Mouse (Mus musculus): ENCODE measurements around the gene Etv5. TPM values are rescaled to one million over a fixed set of nuclear protein-coding genes. Genes with fewer than 3 reads are reported as not detected.

Gene Etv5
- 30.2 and 31.1 TPM in 2 replicates for polyA plus RNA-seq (2015; fragmentation: Nextera tagmentation; extraction: Ambion mirVana)

DNA sequence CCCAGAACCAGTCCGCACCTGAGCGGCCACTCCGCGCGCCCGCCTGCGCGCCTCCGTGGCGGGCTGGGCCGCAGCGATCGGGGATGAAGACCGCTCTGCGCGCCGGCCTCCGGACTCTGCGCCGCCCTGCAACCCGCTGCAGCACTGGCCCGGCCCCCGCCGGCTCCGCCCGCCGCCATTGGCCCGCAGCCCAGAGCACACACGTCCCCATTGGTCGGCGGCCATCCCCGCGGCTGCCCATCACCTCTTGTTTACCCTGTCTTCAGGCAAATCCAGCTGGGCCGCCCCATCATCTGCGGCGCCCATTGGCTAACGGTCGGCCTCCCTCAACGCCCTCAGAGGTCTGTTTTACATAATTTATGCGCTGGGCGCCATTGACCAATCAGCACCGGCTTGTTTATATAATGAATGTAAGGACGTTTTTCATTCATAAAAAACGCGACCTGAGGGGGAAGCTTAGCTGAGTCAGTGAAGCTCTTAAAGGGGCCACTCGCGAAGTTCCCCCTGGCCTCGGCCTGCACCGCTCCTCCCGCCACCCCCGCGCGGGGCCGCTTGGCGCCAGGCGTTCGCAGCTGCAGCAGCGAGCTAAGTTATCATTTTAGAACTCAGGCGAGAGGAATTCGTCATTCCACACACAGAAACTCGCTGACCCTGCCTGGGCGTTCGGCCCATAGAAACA lies at the start of gene Etv5:
Gene Etv5 (minus strand): TSS at position 221 of the 679 bp plus-strand sequence.
- WGBS, result under 1% methylated on average over 54 of the region's 63 CpGs
- ATAC-seq (ENCODE audit: insufficient number of reproducible peaks, insufficient read depth, low FRiP score, low TSS enrichment, low read depth), result peak; percentile 98
- peak within 1 kb of the TSS; percentile 94 for H3K4me2 ChIP-seq
- peaks cover 33% of the 10 kb centered on the region for H3K4me1 ChIP-seq
- no peaks in the 10 kb centered on the region for H3K9me3 ChIP-seq
- H3K9ac ChIP-seq, result peak within 1 kb of the TSS; percentile 83
- peaks cover 17% of the 10 kb centered on the region for H3K27me3 ChIP-seq
- peak within 1 kb of the TSS; percentile 87 for H3K27ac ChIP-seq
- no peaks in the 10 kb centered on the region for H3K36me3 ChIP-seq
- H3K4me3 ChIP-seq, result peak within 1 kb of the TSS; percentile 79

DNA sequence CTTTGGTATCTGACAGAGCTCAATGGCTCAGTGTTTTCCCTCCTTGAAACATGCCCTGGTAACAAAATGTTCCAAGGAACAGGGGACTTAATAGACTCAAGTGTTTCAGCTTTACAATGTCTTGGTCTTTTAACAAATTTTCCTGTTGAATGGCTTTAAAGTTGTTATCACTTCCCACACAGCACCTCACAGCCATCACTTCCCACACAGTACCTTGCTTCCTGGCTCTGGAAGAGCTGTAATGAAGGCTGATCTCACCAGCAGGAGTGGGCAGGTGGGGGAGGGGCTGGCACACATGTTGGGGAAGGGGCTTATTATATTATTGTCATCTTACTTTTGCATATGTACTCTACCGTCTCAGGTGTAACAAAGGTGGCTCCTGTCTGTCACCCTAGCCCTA lies 44.4 kb upstream of the Etv5 start:
- no peaks in the 10 kb centered on the region for H3K36me3 ChIP-seq
- H3K4me1 ChIP-seq, result no peaks in the 10 kb centered on the region
- no peak overlapping the region for H3K4me3 ChIP-seq
- ATAC-seq (ENCODE audit: insufficient number of reproducible peaks, insufficient read depth, low FRiP score, low TSS enrichment, low read depth), result no peak
- no peak overlapping the region for H3K9ac ChIP-seq
- 79% methylated on average over 1 of the region's 1 CpGs for WGBS
- no peak overlapping the region for H3K27ac ChIP-seq
- H3K9me3 ChIP-seq, result no peaks in the 10 kb centered on the region
- no peak overlapping the region for H3K4me2 ChIP-seq
- no peaks in the 10 kb centered on the region for H3K27me3 ChIP-seq

DNA sequence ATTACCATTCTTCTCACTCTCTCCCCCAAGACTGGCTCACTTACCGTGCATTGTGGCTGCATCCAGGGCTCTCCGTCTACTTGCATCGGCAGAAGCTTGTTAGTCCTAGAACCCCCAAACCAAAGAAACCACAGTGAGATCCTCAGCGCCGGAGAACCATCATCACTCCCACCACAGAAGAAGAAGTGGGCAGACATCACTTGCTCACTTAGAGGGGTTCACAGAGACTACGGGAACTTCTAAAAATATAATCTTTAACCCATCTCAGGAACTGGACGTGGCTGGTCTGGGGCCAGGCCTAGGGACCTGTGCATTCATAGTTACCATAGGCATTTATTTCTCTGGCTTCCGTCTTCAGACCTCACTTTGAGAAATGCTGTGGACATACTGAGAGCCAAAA lies 39.8 kb upstream of the Etv5 start:
- Histone ChIP-seq H3K9ac (no peak overlapping the region), H3K27me3 (no peaks in the 10 kb centered on the region), H3K4me3 (no peak overlapping the region), H3K9me3 (no peaks in the 10 kb centered on the region), H3K36me3 (no peaks in the 10 kb centered on the region), H3K4me2 (no peak overlapping the region), H3K4me1 (no peaks in the 10 kb centered on the region), H3K27ac (no peak overlapping the region)
- ATAC-seq (ENCODE audit: insufficient number of reproducible peaks, insufficient read depth, low FRiP score, low TSS enrichment, low read depth), result no peak
- 89% methylated on average over 8 of the region's 8 CpGs for WGBS

DNA sequence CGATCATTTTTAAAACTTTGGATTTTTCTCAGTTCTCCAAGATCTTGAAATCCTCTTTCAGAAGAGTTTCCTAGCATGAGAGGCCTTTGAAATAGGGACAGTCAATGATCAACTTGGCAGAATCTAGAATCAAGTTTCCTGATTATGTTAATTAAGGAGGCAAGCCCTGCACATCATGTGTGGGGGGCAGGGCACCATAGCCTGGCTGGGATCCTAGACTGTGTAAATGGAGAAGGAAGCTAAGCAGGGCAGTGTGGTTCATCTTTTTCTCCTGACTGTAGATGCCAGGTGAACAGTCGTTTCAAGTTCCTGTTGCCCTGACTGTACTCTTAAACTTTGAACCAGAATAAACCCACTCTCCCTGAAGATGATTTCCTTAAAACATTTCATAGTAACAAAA lies 32.2 kb upstream of the Etv5 start:
- H3K4me2 ChIP-seq, result no peak overlapping the region
- ATAC-seq (ENCODE audit: insufficient number of reproducible peaks, insufficient read depth, low FRiP score, low TSS enrichment, low read depth), result no peak
- no peak overlapping the region for H3K4me3 ChIP-seq
- H3K27ac ChIP-seq, result no peak overlapping the region
- H3K9me3 ChIP-seq, result no peaks in the 10 kb centered on the region
- WGBS, result 73% methylated on average over 2 of the region's 2 CpGs
- H3K9ac ChIP-seq, result no peak overlapping the region
- H3K4me1 ChIP-seq, result 0 out of 2 replicates have a peak, but pooled peaks cover 3% of the 10 kb centered on the region
- no peaks in the 10 kb centered on the region for H3K27me3 ChIP-seq
- no peaks in the 10 kb centered on the region for H3K36me3 ChIP-seq

DNA sequence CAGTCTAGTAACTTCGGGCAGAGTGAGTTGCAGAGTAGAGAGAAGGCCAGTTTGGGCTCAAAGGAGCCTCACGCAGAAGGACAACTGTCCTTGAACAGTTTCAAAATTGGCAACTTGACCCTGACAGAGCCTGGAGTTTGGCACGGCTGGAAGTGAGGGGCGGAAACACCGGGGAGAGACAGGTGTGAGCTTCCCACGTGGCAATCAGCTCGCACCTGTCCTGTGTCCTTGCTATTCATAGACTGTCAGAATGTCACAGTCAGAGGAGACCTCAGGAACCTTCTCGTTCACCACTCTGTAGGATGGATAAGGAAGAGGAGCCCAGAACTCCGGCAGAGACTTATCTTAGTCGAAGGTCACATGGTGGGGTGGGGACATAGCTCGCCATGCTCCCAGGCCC lies 29.9 kb upstream of the Etv5 start:
- no peaks in the 10 kb centered on the region for H3K9me3 ChIP-seq
- H3K9ac ChIP-seq, result no peak overlapping the region
- WGBS, result 80% methylated on average over 11 of the region's 11 CpGs
- H3K4me3 ChIP-seq, result no peak overlapping the region
- no peak overlapping the region for H3K4me2 ChIP-seq
- H3K36me3 ChIP-seq, result no peaks in the 10 kb centered on the region
- no peaks in the 10 kb centered on the region for H3K27me3 ChIP-seq
- ATAC-seq (ENCODE audit: insufficient number of reproducible peaks, insufficient read depth, low FRiP score, low TSS enrichment, low read depth), result no peak
- H3K4me1 ChIP-seq, result peaks cover 10% of the 10 kb centered on the region
- no peak overlapping the region for H3K27ac ChIP-seq

DNA sequence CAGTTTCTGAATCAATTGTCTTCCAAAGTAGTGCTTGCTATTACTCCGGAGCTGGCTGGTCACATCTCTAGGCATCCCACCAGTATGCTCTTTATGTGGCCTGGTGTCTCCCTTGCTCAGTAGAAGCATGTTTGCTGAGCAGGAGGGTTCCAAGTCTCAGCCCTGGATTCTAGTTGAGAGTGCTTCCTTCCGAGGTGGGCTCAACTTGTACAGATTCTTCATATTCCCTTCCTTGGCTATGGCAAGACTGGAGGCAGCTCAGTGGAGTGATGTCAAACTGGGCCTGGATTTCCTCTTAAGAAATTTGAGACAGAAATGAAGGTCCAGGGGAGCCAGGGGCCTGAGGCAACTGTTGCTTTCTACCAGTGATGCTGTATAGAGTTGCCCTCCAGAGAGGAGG lies 27.6 kb upstream of the Etv5 start:
- Histone ChIP-seq H3K4me2 (no peak overlapping the region), H3K4me1 (peaks cover 10% of the 10 kb centered on the region), H3K36me3 (no peaks in the 10 kb centered on the region), H3K27me3 (no peaks in the 10 kb centered on the region), H3K9me3 (no peaks in the 10 kb centered on the region), H3K9ac (no peak overlapping the region), H3K27ac (no peak overlapping the region), H3K4me3 (no peak overlapping the region)
- ATAC-seq (ENCODE audit: insufficient number of reproducible peaks, insufficient read depth, low FRiP score, low TSS enrichment, low read depth), result no peak
- WGBS, result 86% methylated on average over 2 of the region's 2 CpGs

DNA sequence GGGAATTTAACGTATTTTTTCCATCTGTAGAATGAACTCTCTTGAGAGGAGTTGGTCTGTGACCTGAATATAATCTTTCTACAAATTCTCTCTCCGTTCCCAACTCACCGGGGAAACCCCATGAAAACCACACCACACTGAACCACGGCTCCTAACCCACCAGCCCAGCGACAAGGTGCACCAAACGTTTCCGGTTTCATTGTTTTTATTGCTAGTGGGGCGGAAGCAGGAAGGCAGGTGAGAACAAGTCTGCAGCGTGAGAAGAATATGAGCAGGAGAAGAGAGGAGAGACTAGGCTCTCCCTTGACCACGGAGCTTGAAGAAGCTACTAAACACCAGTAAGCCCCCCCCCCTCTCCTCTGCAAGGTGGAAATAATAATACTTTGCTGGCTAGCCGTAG lies 26.9 kb upstream of the Etv5 start:
- Histone ChIP-seq H3K27me3 (no peaks in the 10 kb centered on the region), H3K27ac (no peak overlapping the region), H3K4me2 (no peak overlapping the region), H3K9me3 (no peaks in the 10 kb centered on the region), H3K36me3 (no peaks in the 10 kb centered on the region), H3K4me1 (peaks cover 10% of the 10 kb centered on the region), H3K9ac (no peak overlapping the region), H3K4me3 (no peak overlapping the region)
- WGBS, result 57% methylated on average over 11 of the region's 11 CpGs
- no peak for ATAC-seq (ENCODE audit: insufficient number of reproducible peaks, insufficient read depth, low FRiP score, low TSS enrichment, low read depth)

DNA sequence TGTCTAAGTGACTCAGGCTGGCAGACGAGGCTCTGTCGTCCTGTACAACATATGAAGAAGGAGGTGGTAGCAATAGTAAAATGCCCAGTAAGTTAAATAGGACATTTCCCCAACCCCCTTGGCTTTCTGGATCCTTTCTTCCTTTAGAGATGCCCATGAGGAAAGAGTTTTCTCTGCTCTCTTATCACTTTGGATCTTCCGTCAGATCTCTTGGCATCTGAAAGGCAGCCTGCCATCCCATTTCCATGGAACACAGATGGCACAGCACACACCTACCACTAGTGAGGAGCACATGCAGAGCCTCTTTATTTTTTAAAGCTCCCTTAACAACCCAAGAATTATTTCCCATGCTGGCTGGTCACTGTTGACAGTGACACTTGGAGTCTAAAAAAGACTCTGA lies 22.7 kb upstream of the Etv5 start:
- no peak overlapping the region for H3K4me3 ChIP-seq
- WGBS, result 70% methylated on average over 3 of the region's 3 CpGs
- ATAC-seq (ENCODE audit: insufficient number of reproducible peaks, insufficient read depth, low FRiP score, low TSS enrichment, low read depth), result no peak

DNA sequence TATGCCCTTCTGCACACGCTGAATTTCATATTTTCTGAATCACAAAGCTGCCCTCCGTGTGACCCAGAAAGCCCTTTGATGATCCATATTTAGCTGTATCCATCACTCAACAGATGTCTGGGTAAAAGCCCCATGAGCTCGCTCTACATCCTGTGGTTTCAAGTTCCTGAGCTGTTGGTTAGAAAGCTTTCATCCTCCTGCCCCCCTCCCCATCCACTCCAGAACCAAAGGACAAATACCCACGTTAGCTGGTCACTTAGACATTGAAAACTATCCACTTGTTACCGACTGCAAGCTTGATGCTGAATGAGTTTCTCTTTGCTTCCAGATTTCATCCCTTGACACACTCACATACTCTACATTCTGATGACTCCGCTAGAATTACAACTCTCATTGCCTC lies 22.2 kb upstream of the Etv5 start:
- Histone ChIP-seq H3K9me3 (no peaks in the 10 kb centered on the region), H3K4me1 (peaks cover 7% of the 10 kb centered on the region), H3K4me2 (no peak overlapping the region), H3K36me3 (no peaks in the 10 kb centered on the region), H3K27me3 (no peaks in the 10 kb centered on the region), H3K4me3 (no peak overlapping the region), H3K27ac (no peak overlapping the region), H3K9ac (no peak overlapping the region)
- WGBS, result 52% methylated on average over 6 of the region's 6 CpGs
- no peak for ATAC-seq (ENCODE audit: insufficient number of reproducible peaks, insufficient read depth, low FRiP score, low TSS enrichment, low read depth)

More for the DNA sequence above, 22.7 kb upstream of the Etv5 start:
- Histone ChIP-seq H3K9me3 (no peaks in the 10 kb centered on the region), H3K9ac (no peak overlapping the region), H3K27ac (no peak overlapping the region), H3K36me3 (no peaks in the 10 kb centered on the region), H3K4me1 (peaks cover 10% of the 10 kb centered on the region), H3K4me2 (no peak overlapping the region), H3K27me3 (no peaks in the 10 kb centered on the region)

DNA sequence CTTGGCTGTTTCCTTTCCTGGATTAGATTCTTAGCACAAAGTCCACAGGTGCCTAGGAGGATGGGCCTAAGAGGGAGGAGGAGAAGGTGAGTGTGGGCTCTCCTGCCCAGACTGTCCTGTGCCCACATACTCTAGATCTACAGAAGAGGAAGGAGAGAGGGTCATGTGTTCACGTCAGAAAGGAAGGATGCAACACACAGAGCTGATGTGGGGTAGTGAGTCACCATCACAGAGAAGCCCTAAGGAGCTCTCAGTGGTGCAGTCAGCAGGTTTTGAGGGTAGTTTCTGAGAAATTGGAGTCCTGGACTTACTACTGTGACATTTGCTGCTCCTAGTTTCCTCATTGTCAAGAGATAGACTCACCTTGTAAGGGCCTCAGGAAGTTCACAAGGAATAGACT lies 21.4 kb upstream of the Etv5 start:
- H3K27me3 ChIP-seq, result no peaks in the 10 kb centered on the region
- no peak for ATAC-seq (ENCODE audit: insufficient number of reproducible peaks, insufficient read depth, low FRiP score, low TSS enrichment, low read depth)
- H3K4me1 ChIP-seq, result peaks cover 2% of the 10 kb centered on the region; the same call in 1 of the 2 replicates
- H3K4me3 ChIP-seq, result no peak overlapping the region
- no peak overlapping the region for H3K4me2 ChIP-seq
- WGBS, result 76% methylated on average over 1 of the region's 1 CpGs
- no peak overlapping the region for H3K27ac ChIP-seq
- no peaks in the 10 kb centered on the region for H3K36me3 ChIP-seq
- H3K9ac ChIP-seq, result no peak overlapping the region
- H3K9me3 ChIP-seq, result no peaks in the 10 kb centered on the region

DNA sequence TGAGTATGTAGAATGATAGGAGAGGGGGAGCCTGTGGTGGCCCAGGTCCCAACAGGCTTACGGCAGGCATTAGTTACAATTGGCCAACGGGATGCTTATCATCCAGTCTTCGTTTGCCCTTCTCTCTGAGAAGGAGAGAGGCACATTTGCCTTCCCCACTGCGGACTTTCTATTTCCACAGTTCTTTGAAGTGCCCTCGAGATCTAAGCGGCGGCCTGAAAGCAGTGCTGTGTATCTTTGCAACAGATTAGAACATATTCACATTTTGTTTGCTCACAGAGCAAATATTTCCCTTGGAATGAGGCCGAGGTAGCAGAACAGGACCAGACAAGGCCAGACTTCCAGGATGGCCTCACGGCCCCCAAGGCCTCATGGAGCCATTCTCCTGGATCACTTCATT lies 12.6 kb upstream of the Etv5 start:
- WGBS, result 69% methylated on average over 9 of the region's 9 CpGs
- no peaks in the 10 kb centered on the region for H3K27me3 ChIP-seq
- no peak overlapping the region for H3K4me3 ChIP-seq
- H3K27ac ChIP-seq, result no peak overlapping the region
- no peak for ATAC-seq (ENCODE audit: insufficient number of reproducible peaks, insufficient read depth, low FRiP score, low TSS enrichment, low read depth)
- no peak overlapping the region for H3K9ac ChIP-seq
- no peak overlapping the region for H3K4me2 ChIP-seq
- no peaks in the 10 kb centered on the region for H3K9me3 ChIP-seq
- H3K4me1 ChIP-seq, result no peaks in the 10 kb centered on the region
- no peaks in the 10 kb centered on the region for H3K36me3 ChIP-seq

DNA sequence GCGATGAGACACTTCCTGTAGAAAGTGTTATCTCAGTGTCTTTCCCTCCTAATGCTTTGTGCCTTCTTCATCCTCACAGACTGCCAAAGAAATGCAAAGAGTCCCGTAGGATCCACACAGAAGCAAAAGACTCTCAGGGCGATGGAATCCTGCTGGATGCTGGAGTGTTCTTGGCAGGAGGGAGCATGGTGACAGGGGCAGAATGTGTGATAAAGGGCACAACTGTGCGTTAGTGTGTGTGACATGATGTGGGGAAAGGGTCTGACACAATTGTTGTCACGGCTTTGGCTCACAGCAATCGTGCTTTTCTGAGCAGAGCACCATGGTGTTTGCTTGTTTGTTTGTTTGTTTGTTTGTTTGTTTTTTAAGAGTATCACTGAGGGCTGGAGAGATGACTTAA lies 8.6 kb upstream of the Etv5 start:
- Histone ChIP-seq H3K9ac (no peak overlapping the region), H3K27ac (no peak overlapping the region), H3K9me3 (no peaks in the 10 kb centered on the region), H3K4me3 (no peak overlapping the region), H3K4me2 (no peak overlapping the region), H3K36me3 (no peaks in the 10 kb centered on the region), H3K4me1 (peaks cover 10% of the 10 kb centered on the region), H3K27me3 (no peaks in the 10 kb centered on the region)
- 81% methylated on average over 6 of the region's 6 CpGs for WGBS
- ATAC-seq (ENCODE audit: insufficient number of reproducible peaks, insufficient read depth, low FRiP score, low TSS enrichment, low read depth), result no peak
